Mouse (Mus musculus): ENCODE results near the gene Apoh. TPM values are rescaled to one million over a fixed set of nuclear protein-coding genes. Genes with fewer than 3 reads are reported as not detected.

The Apoh gene
- polyA plus RNA-seq, 1 experiment from 2014 or later = 0.30 TPM

DNA sequence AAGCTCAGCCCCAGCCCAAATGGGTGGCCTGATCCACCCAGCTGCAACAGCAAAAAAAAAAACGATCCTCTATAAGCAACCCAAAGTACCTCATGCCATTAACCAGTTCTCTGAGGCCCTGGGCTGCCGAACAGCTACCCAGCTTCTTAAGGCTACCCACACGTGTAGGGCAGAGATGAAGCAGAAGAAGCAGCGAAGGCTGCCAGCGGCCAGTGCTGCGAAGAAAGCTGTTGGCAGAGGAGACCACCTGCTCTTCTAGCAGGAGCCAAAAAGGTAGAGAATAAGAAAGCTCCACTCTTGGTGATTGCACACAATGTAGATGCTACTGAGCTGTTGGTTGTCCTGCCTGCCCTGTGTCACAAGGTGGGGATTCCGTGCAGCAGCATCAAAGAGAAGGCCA lies 80.1 kb downstream of the Apoh start:
- H3K27ac ChIP-seq (ENCODE audit: low read length) = no peak overlapping the region
- no peaks in the 10 kb centered on the region for H3K9me3 ChIP-seq (replicated peaks; ENCODE audit: control insufficient read depth, low read length, poor library complexity, severe bottlenecking)
- WGBS = 37% methylated on average over 7 of the region's 7 CpGs
- no peak for ATAC-seq
- no peaks in the 10 kb centered on the region for H3K36me3 ChIP-seq (ENCODE audit: control insufficient read depth, insufficient read depth, low read length)
- no peak overlapping the region for H3K4me2 ChIP-seq (ENCODE audit: low read length)
- H3K4me3 ChIP-seq (ENCODE audit: low read depth, low read length) = no peak overlapping the region
- no peak overlapping the region for H3K9ac ChIP-seq (ENCODE audit: low read depth, low read length)
- no peaks in the 10 kb centered on the region for H3K27me3 ChIP-seq (ENCODE audit: control insufficient read depth, insufficient read depth, low read depth, low read length)
- peaks cover 8% of the 10 kb centered on the region for H3K4me1 ChIP-seq (ENCODE audit: control insufficient read depth, insufficient read depth, low read length)

- no peaks in the 10 kb centered on the region for H3K9me3 ChIP-seq (replicated peaks; ENCODE audit: control insufficient read depth, low read length, poor library complexity, severe bottlenecking)
- peak overlapping the region; percentile 85 for H3K4me2 ChIP-seq (ENCODE audit: low read length)
- peak overlapping the region; percentile 61 for H3K4me3 ChIP-seq (ENCODE audit: low read depth, low read length)
- no peak for ATAC-seq
- peaks cover 8% of the 10 kb centered on the region for H3K4me1 ChIP-seq (ENCODE audit: control insufficient read depth, insufficient read depth, low read length)
- 2% methylated on average over 5 of the region's 5 CpGs for WGBS
- no peak overlapping the region; the same call in 1 of the 2 replicates for H3K9ac ChIP-seq (ENCODE audit: low read depth, low read length)
- no peaks in the 10 kb centered on the region for H3K27me3 ChIP-seq (ENCODE audit: control insufficient read depth, insufficient read depth, low read depth, low read length)
- H3K27ac ChIP-seq (ENCODE audit: low read length) = peak overlapping the region; percentile 33
- no peaks in the 10 kb centered on the region for H3K36me3 ChIP-seq (ENCODE audit: control insufficient read depth, insufficient read depth, low read length)
Observed at GRCm38 (mm10) chr11:108424111-108424510, 81.0 kb downstream of the Apoh start.

DNA sequence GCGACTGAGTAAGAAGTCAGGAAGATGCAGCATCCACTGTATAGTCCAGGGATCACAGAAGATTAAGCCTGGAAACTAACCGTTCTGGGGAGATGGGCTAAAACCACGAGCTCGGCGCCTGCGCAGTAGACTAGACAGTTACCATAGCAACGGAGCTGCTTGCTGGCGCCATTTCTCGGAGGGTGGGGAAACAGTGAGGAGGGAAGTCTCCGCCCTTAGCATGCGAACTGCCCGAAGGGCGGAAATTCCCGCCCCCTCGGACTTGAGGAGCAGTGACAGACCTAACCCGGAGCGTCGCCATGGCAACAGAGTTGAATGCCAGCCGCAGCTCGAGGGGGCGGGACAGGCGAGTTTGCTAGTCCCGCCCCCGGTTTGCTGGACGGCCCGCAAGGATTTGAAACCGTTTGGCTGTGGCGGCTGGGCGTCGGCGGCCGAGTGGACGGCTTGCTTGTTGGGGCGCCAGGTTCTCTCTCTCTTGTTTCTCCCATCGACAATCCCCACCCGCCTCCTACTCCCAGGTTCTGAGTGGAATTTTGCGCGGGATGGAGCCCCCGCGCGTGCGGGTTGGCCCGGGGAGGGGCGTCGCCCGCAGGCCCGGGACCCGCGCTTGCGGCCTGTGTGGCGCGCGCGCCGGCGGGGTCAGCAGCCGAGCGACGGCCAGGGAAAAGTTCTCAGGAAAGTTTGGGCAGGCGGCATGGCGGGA lies 81.9 kb downstream of the Apoh start, which contains the start of gene Cep112:
Cep112 (plus strand) TSS at position 304 of the 703 bp plus-strand sequence.
- H3K36me3 ChIP-seq (ENCODE audit: control insufficient read depth, insufficient read depth, low read length) = no peaks in the 10 kb centered on the region
- H3K4me2 ChIP-seq (ENCODE audit: low read length) = peak within 1 kb of the TSS; percentile 85
- peaks cover 8% of the 10 kb centered on the region for H3K4me1 ChIP-seq (ENCODE audit: control insufficient read depth, insufficient read depth, low read length)
- peak within 1 kb of the TSS; percentile 33 for H3K27ac ChIP-seq (ENCODE audit: low read length)
- H3K9ac ChIP-seq (ENCODE audit: low read depth, low read length) = peak within 1 kb of the TSS; percentile 64
- ATAC-seq = peak; percentile 94
- H3K9me3 ChIP-seq (replicated peaks; ENCODE audit: control insufficient read depth, low read length, poor library complexity, severe bottlenecking) = no peaks in the 10 kb centered on the region
- H3K27me3 ChIP-seq (ENCODE audit: control insufficient read depth, insufficient read depth, low read depth, low read length) = no peaks in the 10 kb centered on the region
- under 1% methylated on average over 61 of the region's 61 CpGs for WGBS
- peak within 1 kb of the TSS; percentile 61 for H3K4me3 ChIP-seq (ENCODE audit: low read depth, low read length)

DNA sequence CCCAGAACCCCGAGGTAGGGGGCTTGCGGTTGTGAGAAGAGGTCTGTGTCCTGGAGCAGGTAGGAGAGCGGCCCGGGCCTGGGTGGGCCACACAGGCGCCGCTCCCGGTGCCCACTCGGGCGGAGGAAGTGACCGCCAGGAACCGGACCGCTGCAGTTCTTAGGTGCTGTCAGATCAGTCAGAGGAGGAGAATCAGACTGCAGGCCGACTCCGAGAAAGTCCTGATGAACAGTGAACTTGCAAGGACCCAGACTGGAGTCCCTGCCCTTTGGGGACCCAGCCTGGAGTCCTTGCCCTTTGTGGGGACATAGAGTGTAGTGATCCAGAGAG lies 82.4 kb downstream of the Apoh start:
- peak overlapping the region; percentile 64 for H3K9ac ChIP-seq (ENCODE audit: low read depth, low read length)
- peaks cover 8% of the 10 kb centered on the region for H3K4me1 ChIP-seq (ENCODE audit: control insufficient read depth, insufficient read depth, low read length)
- peak overlapping the region; percentile 85 for H3K4me2 ChIP-seq (ENCODE audit: low read length)
- peak; percentile 59; the same call in 1 of the 2 replicates for ATAC-seq
- peak overlapping the region; percentile 61 for H3K4me3 ChIP-seq (ENCODE audit: low read depth, low read length)
- H3K27ac ChIP-seq (ENCODE audit: low read length) = no peak overlapping the region
- H3K36me3 ChIP-seq (ENCODE audit: control insufficient read depth, insufficient read depth, low read length) = no peaks in the 10 kb centered on the region
- H3K27me3 ChIP-seq (ENCODE audit: control insufficient read depth, insufficient read depth, low read depth, low read length) = no peaks in the 10 kb centered on the region
- H3K9me3 ChIP-seq (replicated peaks; ENCODE audit: control insufficient read depth, low read length, poor library complexity, severe bottlenecking) = no peaks in the 10 kb centered on the region
- 4% methylated on average over 14 of the region's 14 CpGs for WGBS

- Histone ChIP-seq H3K9ac (ENCODE audit: low read depth, low read length) (no peak overlapping the region), H3K4me3 (ENCODE audit: low read depth, low read length) (no peak overlapping the region; the same call in 1 of the 2 replicates), H3K27ac (ENCODE audit: low read length) (no peak overlapping the region), H3K9me3 (replicated peaks; ENCODE audit: control insufficient read depth, low read length, poor library complexity, severe bottlenecking) (no peaks in the 10 kb centered on the region), H3K36me3 (ENCODE audit: control insufficient read depth, insufficient read depth, low read length) (no peaks in the 10 kb centered on the region), H3K27me3 (ENCODE audit: control insufficient read depth, insufficient read depth, low read depth, low read length) (no peaks in the 10 kb centered on the region), H3K4me2 (ENCODE audit: low read length) (no peak overlapping the region), H3K4me1 (ENCODE audit: control insufficient read depth, insufficient read depth, low read length) (peaks cover 8% of the 10 kb centered on the region)
- no peak for ATAC-seq
- 88% methylated on average over 3 of the region's 3 CpGs for WGBS
Observed at GRCm38 (mm10) chr11:108426086-108426485, 82.9 kb downstream of the Apoh start.

DNA sequence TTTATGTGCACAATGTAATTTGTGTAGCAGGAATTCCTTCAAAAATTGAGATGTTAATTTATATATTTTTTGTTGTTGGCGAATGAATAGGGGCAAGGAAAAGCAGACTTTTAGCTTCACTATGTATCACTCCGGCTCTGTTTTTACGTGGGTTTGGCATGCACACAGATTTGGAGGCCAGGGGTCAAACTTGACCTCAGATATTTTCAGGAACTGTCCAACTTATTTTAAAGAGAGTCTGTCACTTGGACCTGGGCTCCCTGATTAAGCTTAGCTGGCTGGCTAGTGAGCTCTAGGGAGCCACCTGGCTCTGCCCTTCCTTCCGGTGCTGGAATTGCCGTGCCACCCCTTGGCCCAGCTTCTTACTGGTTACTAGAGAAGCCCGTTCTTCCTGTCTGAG lies 84.0 kb downstream of the Apoh start:
- no peak overlapping the region for H3K27ac ChIP-seq (ENCODE audit: low read length)
- 51% methylated on average over 6 of the region's 6 CpGs for WGBS
- H3K4me3 ChIP-seq (ENCODE audit: low read depth, low read length) = no peak overlapping the region
- no peaks in the 10 kb centered on the region for H3K27me3 ChIP-seq (ENCODE audit: control insufficient read depth, insufficient read depth, low read depth, low read length)
- peaks cover 8% of the 10 kb centered on the region for H3K4me1 ChIP-seq (ENCODE audit: control insufficient read depth, insufficient read depth, low read length)
- H3K36me3 ChIP-seq (ENCODE audit: control insufficient read depth, insufficient read depth, low read length) = no peaks in the 10 kb centered on the region
- H3K9me3 ChIP-seq (replicated peaks; ENCODE audit: control insufficient read depth, low read length, poor library complexity, severe bottlenecking) = no peaks in the 10 kb centered on the region
- ATAC-seq = no peak
- no peak overlapping the region for H3K9ac ChIP-seq (ENCODE audit: low read depth, low read length)
- no peak overlapping the region; the same call in 1 of the 2 replicates for H3K4me2 ChIP-seq (ENCODE audit: low read length)

DNA sequence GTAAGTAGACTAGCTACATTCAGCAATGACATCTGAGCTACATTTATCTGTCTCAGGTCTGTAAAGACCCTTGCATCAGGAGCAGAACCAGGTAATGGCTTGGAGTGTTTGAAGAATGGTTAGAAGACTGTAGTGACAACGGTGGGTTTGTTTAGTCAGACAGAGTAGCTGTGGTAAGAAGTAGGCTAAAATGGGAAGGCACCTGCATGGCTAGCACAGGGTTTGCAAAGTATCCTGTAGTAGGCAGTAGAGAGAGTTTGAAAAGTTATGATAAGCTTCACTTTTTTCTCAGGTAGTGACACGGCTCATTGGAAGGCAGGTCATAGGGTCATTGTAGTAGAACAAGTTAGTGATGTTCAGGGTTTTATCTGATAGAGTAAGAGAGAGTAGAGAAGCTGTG lies 85.9 kb downstream of the Apoh start:
- no peak for ATAC-seq
- H3K27ac ChIP-seq (ENCODE audit: low read length) = no peak overlapping the region
- no peaks in the 10 kb centered on the region for H3K36me3 ChIP-seq (ENCODE audit: control insufficient read depth, insufficient read depth, low read length)
- H3K4me1 ChIP-seq (ENCODE audit: control insufficient read depth, insufficient read depth, low read length) = peaks cover under 1% of the 10 kb centered on the region; the same call in 1 of the 2 replicates
- 87% methylated on average over 2 of the region's 2 CpGs for WGBS
- H3K4me2 ChIP-seq (ENCODE audit: low read length) = no peak overlapping the region
- no peak overlapping the region for H3K9ac ChIP-seq (ENCODE audit: low read depth, low read length)
- no peak overlapping the region for H3K4me3 ChIP-seq (ENCODE audit: low read depth, low read length)
- H3K27me3 ChIP-seq (ENCODE audit: control insufficient read depth, insufficient read depth, low read depth, low read length) = no peaks in the 10 kb centered on the region
- no peaks in the 10 kb centered on the region for H3K9me3 ChIP-seq (replicated peaks; ENCODE audit: control insufficient read depth, low read length, poor library complexity, severe bottlenecking)

GRCm38 (mm10) chr11:108443893-108444563 lies 100.9 kb downstream of the Apoh start:
- Histone ChIP-seq H3K9ac (ENCODE audit: low read depth, low read length) (no peak overlapping the region), H3K4me2 (ENCODE audit: low read length) (no peak overlapping the region), H3K27ac (ENCODE audit: low read length) (no peak overlapping the region), H3K27me3 (ENCODE audit: control insufficient read depth, insufficient read depth, low read depth, low read length) (no peaks in the 10 kb centered on the region), H3K36me3 (ENCODE audit: control insufficient read depth, insufficient read depth, low read length) (no peaks in the 10 kb centered on the region), H3K4me3 (ENCODE audit: low read depth, low read length) (no peak overlapping the region), H3K9me3 (replicated peaks; ENCODE audit: control insufficient read depth, low read length, poor library complexity, severe bottlenecking) (no peaks in the 10 kb centered on the region), H3K4me1 (ENCODE audit: control insufficient read depth, insufficient read depth, low read length) (no peaks in the 10 kb centered on the region)
- WGBS = 69% methylated on average over 11 of the region's 11 CpGs
- ATAC-seq = no peak

GRCm38 (mm10) chr11:108447148-108447547 lies 104.0 kb downstream of the Apoh start:
- no peak for ATAC-seq
- no peak overlapping the region for H3K4me2 ChIP-seq (ENCODE audit: low read length)
- no peaks in the 10 kb centered on the region for H3K4me1 ChIP-seq (ENCODE audit: control insufficient read depth, insufficient read depth, low read length)
- no peaks in the 10 kb centered on the region for H3K27me3 ChIP-seq (ENCODE audit: control insufficient read depth, insufficient read depth, low read depth, low read length)
- H3K9me3 ChIP-seq (replicated peaks; ENCODE audit: control insufficient read depth, low read length, poor library complexity, severe bottlenecking) = 0 out of 2 replicates have a peak, but pooled peaks cover 5% of the 10 kb centered on the region
- H3K27ac ChIP-seq (ENCODE audit: low read length) = no peak overlapping the region
- H3K4me3 ChIP-seq (ENCODE audit: low read depth, low read length) = no peak overlapping the region
- H3K36me3 ChIP-seq (ENCODE audit: control insufficient read depth, insufficient read depth, low read length) = no peaks in the 10 kb centered on the region
- no peak overlapping the region for H3K9ac ChIP-seq (ENCODE audit: low read depth, low read length)
